Mouse (Mus musculus) midbrain, postnatal 0 days (tissue): ENCODE measurements around the gene Lhpp. TPM values are rescaled to one million over a fixed set of nuclear protein-coding genes. Genes with fewer than 3 reads are reported as not detected.

Experiments used
- ATAC-seq: fragments of 200-750 bp; cut with Nextera tagmentation; 2 replicates; pipeline ENCODE4 v1.8.0; 2017; ENCODE audit warnings: moderate number of reproducible peaks, mild to moderate bottlenecking, moderate TSS enrichment, moderate library complexity; ENCODE audit not compliant: low FRiP score
- DNase-seq: peaks from one replicate; pipeline ENCODE4 v3.0.0-alpha.2; 2015; ENCODE audit warnings: low spot score
- H3K27ac ChIP-seq: fragments of 300-500 bp; sonication (generic); 2 replicates; pipeline ENCODE4 v1.5.1; 2014; ENCODE audit warnings: low read depth, mild to moderate bottlenecking, low read length, mixed read lengths
- H3K27me3 ChIP-seq: fragments of 300-500 bp; sonication (generic); 2 replicates; pipeline ENCODE4 v1.6.1; 2014; ENCODE audit warnings: low read length, control low read depth, mixed read lengths; ENCODE audit not compliant: insufficient read depth
- H3K36me3 ChIP-seq: fragments of 300-500 bp; sonication (generic); 2 replicates; pipeline ENCODE4 v1.6.1; 2014; ENCODE audit warnings: low read length, control low read depth, mixed read lengths; ENCODE audit not compliant: insufficient read depth
- H3K4me1 ChIP-seq: fragments of 300-500 bp; sonication (generic); 2 replicates; pipeline ENCODE4 v1.6.1; 2014; ENCODE audit warnings: mild to moderate bottlenecking, control low read depth, antibody characterized with exemption, low read length, mixed read lengths; ENCODE audit not compliant: insufficient read depth
- H3K4me2 ChIP-seq: fragments of 300-500 bp; sonication (generic); 2 replicates; pipeline ENCODE4 v1.6.1; 2014; ENCODE audit warnings: low read depth, mild to moderate bottlenecking, low read length, mixed read lengths; ENCODE audit not compliant: poor library complexity, severe bottlenecking
- H3K4me3 ChIP-seq: fragments of 300-500 bp; sonication (generic); 2 replicates; pipeline ENCODE4 v1.5.1; 2014; ENCODE audit warnings: low read depth, mild to moderate bottlenecking, low read length, moderate library complexity
- H3K9ac ChIP-seq: fragments of 300-500 bp; sonication (generic); replicated peaks from 2 replicates; pipeline ENCODE4 v1.6.1; 2014; ENCODE audit warnings: mild to moderate bottlenecking, low read length, moderate library complexity, mixed read lengths; ENCODE audit not compliant: poor library complexity, severe bottlenecking
- H3K9me3 ChIP-seq: fragments of 300-500 bp; sonication (generic); 2 replicates; pipeline ENCODE4 v1.6.1; 2016; ENCODE audit warnings: low read length, control low read depth
- CTCF ChIP-seq: IDR thresholded peaks from 2 replicates; pipeline ENCODE4 v1.5.1; 2016; ENCODE audit warnings: antibody characterized with exemption, mild to moderate bottlenecking
- WGBS: fragments of 180-500 bp; shearing (Covaris S2); extraction: QIAGEN DNeasy Blood & Tissue Kit; methylation state at CpG from one replicate; pipeline ENCODE4 v1.1.7; 2014; 5-methylcytosine and 5-hydroxymethylcytosine counted together
- polyA plus RNA-seq: library from polyadenylated mRNA; unstranded; fragments of >200 nt; fragmentation: Nextera tagmentation; extraction: Ambion mirVana; gene quantifications from 2 replicates; pipeline ENCODE4 v1.2.1, GENCODE M21; 2015
- total RNA-seq: library from RNA; depleted of rRNA; stranded (reverse); fragments of >200 nt; gene quantifications from 2 replicates; pipeline ENCODE4 v1.2.3, GENCODE M21; 2014

The Lhpp gene
- total and polyA plus RNA-seq, 2 experiments from 2014 or later = 36.2 to 59.2 TPM

DNA sequence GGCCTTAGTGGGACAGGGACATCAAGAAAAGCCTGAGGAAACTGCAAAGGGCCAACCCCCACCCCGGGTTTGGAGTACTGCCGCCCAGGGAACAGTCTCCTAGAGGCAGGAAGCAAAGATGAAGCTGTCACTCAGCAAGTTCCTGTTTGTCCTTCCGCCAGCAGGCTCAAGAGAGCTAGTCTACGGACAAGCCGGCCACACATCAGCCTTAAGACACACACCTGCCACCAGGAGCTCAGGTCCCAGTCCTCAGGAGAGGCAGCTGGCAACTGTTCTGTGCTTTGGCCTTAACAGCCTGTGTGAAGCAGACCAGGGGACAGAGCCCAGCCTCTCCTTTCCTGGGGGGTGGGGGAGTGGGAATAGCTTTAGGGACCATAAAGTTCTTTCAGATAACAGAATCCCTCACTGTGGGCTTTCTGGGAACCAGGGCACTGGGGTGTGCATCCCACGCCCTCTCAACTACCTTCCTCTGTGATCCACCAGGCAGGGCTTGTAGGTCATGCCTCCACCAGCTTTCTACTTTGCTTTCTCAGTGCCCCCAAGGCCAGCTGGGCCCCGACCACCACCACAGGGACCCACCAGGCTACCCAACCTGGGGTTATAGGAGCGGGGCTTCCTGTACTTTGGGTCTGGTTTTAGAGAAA, 103.2 kb downstream of the Lhpp start:
- Histone ChIP-seq H3K4me3 (no peak overlapping the region), H3K9ac (no peak overlapping the region), H3K4me2 (no peak overlapping the region), H3K36me3 (no peaks in the 10 kb centered on the region), H3K4me1 (peaks cover 8% of the 10 kb centered on the region), H3K27ac (peak overlapping the region; percentile 67), H3K9me3 (no peaks in the 10 kb centered on the region), H3K27me3 (no peaks in the 10 kb centered on the region)
- no peak for TF ChIP-seq CTCF
- ATAC-seq = no peak
- DNase-seq = peak; percentile 19
- WGBS = 74% methylated on average over 8 of the region's 8 CpGs

DNA sequence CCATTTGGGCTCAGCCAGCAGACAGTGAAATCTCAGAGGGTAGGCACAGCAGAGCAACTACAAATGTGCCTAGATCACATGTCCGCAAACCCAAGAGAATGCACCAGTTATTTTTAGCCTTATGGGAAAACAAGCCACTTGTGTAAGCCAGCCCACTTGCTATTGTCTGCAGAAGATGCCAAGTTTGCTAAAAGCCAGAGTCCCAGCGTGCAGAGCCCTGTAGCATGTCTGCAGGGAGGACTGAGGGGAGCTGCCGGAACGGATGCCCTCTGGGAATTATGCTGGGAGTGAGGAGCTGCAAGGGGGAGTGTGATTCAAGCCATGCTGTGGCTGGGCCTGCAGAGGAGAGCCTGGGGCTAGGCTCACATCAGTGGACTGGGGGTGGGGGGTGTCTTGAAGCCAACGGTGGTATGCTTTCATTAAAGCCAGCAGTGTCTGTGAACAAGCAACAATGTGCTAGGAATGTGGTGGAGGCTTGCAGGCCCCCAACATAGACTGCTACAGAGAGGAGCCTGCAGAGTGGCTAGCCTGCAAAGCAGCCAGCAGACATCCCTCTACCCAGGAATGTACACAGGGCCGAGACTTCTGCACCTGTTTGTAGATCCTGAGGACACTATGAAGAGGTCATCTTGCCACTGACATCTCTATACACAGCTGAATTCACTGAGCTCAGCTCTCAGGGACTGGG, 103.9 kb downstream of the Lhpp start:
- no peak overlapping the region for H3K9ac ChIP-seq
- no peak overlapping the region for H3K4me3 ChIP-seq
- no peak for TF ChIP-seq CTCF
- H3K36me3 ChIP-seq = no peaks in the 10 kb centered on the region
- H3K4me1 ChIP-seq = peaks cover 8% of the 10 kb centered on the region
- WGBS = 32% methylated on average over 6 of the region's 6 CpGs
- no peak overlapping the region for H3K4me2 ChIP-seq
- H3K27me3 ChIP-seq = no peaks in the 10 kb centered on the region
- DNase-seq (peak; percentile 72), ATAC-seq (peak; percentile 47; the same call in 1 of the 2 replicates)
- H3K9me3 ChIP-seq = no peaks in the 10 kb centered on the region
- peak overlapping the region; percentile 67 for H3K27ac ChIP-seq

DNA sequence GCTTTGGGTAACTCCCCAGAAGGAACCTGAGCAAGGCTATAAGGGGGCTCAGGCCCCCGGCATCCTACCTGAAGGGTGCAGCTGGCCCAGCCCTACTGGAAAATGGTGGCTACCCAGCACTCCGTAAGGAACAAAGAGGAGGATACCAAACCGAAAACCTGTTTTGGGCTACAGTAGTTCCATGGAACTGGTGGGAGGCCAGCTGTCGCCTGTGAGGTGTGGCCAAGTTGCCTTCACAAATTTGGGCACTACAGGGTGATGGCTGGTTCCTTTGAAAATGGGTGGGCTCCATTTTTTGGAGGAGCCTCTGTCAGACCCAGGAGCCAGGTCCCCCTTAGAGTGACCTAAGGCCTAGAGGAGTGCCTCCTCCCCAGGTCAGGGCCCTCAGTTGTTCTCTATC, 104.8 kb downstream of the Lhpp start:
- no peaks in the 10 kb centered on the region for H3K9me3 ChIP-seq
- WGBS = 99% methylated on average over 4 of the region's 4 CpGs
- H3K36me3 ChIP-seq = no peaks in the 10 kb centered on the region
- no peak for TF ChIP-seq CTCF
- no peak overlapping the region for H3K4me2 ChIP-seq
- ATAC-seq (no peak), DNase-seq (no peak)
- H3K4me1 ChIP-seq = peaks cover 8% of the 10 kb centered on the region
- no peak overlapping the region for H3K9ac ChIP-seq
- H3K4me3 ChIP-seq = no peak overlapping the region
- H3K27me3 ChIP-seq = no peaks in the 10 kb centered on the region
- H3K27ac ChIP-seq = no peak overlapping the region

DNA sequence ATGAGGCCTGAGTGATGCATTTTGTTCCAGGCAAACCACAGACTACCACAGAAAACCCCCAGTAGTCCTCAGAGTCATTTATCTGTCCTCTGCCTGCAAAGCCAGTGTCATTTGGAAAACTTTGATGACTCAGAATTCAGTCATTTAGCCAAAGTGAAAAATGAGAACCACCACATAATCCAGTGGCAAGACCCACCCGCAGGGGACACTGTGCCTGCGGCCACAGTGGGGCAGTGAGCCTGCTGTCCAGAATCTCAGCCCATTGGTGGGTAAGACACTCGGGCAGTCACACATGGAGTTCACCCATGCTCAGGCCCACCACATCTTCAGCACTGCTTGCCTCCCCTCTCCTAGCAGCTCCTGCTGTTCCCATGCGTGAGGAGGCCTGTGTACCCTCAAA, 109.1 kb downstream of the Lhpp start:
- no peak overlapping the region for H3K27ac ChIP-seq

DNA sequence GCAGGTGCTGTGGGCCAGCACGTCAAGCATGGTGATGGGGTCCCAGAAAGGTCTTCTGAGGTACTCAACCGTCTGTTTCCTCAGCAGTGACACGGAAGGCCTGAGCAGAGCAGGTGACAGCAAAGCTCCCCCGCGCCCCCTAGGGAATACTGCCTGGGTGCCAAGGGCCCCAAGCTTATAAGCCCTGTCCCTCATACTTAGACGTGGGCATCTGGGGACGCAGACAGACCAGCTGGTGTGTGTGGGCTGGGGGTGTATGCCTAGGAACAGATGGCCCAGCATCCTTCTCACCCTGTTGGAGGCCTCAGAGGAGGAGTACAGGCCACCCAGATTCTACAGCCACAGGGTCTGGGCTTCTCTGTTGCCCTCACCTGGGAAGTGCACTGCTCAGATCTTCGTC, 110.1 kb downstream of the Lhpp start:
- WGBS = 67% methylated on average over 8 of the region's 8 CpGs
- H3K9me3 ChIP-seq = no peaks in the 10 kb centered on the region
- no peak for TF ChIP-seq CTCF
- H3K9ac ChIP-seq = no peak overlapping the region
- ATAC-seq = peak; percentile 25; the same call in 1 of the 2 replicates
- H3K36me3 ChIP-seq = no peaks in the 10 kb centered on the region
- H3K4me2 ChIP-seq = no peak overlapping the region
- H3K27me3 ChIP-seq = no peaks in the 10 kb centered on the region
- H3K4me1 ChIP-seq = no peaks in the 10 kb centered on the region
- no peak overlapping the region for H3K4me3 ChIP-seq
- H3K27ac ChIP-seq = no peak overlapping the region
- DNase-seq = peak; percentile 53

More for the DNA sequence above, 109.1 kb downstream of the Lhpp start:
- 89% methylated on average over 4 of the region's 4 CpGs for WGBS
- H3K4me3 ChIP-seq = no peak overlapping the region
- DNase-seq (no peak), ATAC-seq (no peak)
- H3K4me1 ChIP-seq = peaks cover 5% of the 10 kb centered on the region
- TF ChIP-seq CTCF = no peak
- no peak overlapping the region for H3K9ac ChIP-seq
- no peaks in the 10 kb centered on the region for H3K27me3 ChIP-seq
- no peaks in the 10 kb centered on the region for H3K36me3 ChIP-seq
- H3K9me3 ChIP-seq = no peaks in the 10 kb centered on the region
- H3K4me2 ChIP-seq = no peak overlapping the region
